Mouse (Mus musculus): ENCODE data around the gene Bnc2. TPM values are rescaled to one million over a fixed set of nuclear protein-coding genes. Genes with fewer than 3 reads are reported as not detected.

The Bnc2 gene
- total RNA-seq, 2 experiments from 2014 or later: 3.4 to 5.3 TPM

- intact Hi-C loops (cut with DNase I): no loop called here
- no peak for DNase-seq
Observed at GRCm38 (mm10) chr4:84634751-84635150, 40.3 kb downstream of the Bnc2 start.

- DNase-seq: no peak
- intact Hi-C loops (cut with DNase I): no loop called here
Observed at GRCm38 (mm10) chr4:84633991-84634390, 41.1 kb downstream of the Bnc2 start.

GRCm38 (mm10) chr4:84632832-84633789 lies 42.0 kb downstream of the Bnc2 start:
- DNase-seq: no peak
- intact Hi-C loops (cut with DNase I): no loop called here

GRCm38 (mm10) chr4:84627616-84628015 lies 47.5 kb downstream of the Bnc2 start:
- intact Hi-C loops (cut with DNase I): no loop called here

GRCm38 (mm10) chr4:84623312-84623711 lies 51.8 kb downstream of the Bnc2 start:
- intact Hi-C loops (cut with DNase I): no loop called here
- no peak for DNase-seq

More at GRCm38 (mm10) chr4:84627616-84628015, 47.5 kb downstream of the Bnc2 start:
- DNase-seq: no peak

- no peak for DNase-seq
- intact Hi-C loops (cut with DNase I): no loop called here
Observed at GRCm38 (mm10) chr4:84621785-84622184, 53.3 kb downstream of the Bnc2 start.

- intact Hi-C loops (cut with DNase I): no loop called here
- no peak for DNase-seq
Observed at GRCm38 (mm10) chr4:84609861-84610260, 65.2 kb downstream of the Bnc2 start.

GRCm38 (mm10) chr4:84604461-84604860 lies 70.6 kb downstream of the Bnc2 start:
- intact Hi-C loops (cut with DNase I): no loop called here

GRCm38 (mm10) chr4:84580260-84580952 lies 94.7 kb downstream of the Bnc2 start:
- intact Hi-C loops (cut with DNase I): no loop called here
- DNase-seq: no peak

More at GRCm38 (mm10) chr4:84604461-84604860, 70.6 kb downstream of the Bnc2 start:
- DNase-seq: no peak

- intact Hi-C loops (cut with DNase I): no loop called here
- DNase-seq: no peak
Observed at GRCm38 (mm10) chr4:84578296-84578695, 96.8 kb downstream of the Bnc2 start.

GRCm38 (mm10) chr4:84566123-84566522 lies 109.0 kb downstream of the Bnc2 start:
- intact Hi-C loops (cut with DNase I): no loop called here

GRCm38 (mm10) chr4:84545204-84545871 lies 129.7 kb downstream of the Bnc2 start:
- DNase-seq: peak; percentile 55
- intact Hi-C loops (cut with DNase I): no loop called here

More at GRCm38 (mm10) chr4:84566123-84566522, 109.0 kb downstream of the Bnc2 start:
- DNase-seq: no peak

- no peak for DNase-seq
- intact Hi-C loops (cut with DNase I): no loop called here
Observed at GRCm38 (mm10) chr4:84544646-84545045, 130.4 kb downstream of the Bnc2 start.

- no peak for DNase-seq
- intact Hi-C loops (cut with DNase I): no loop called here
Observed at GRCm38 (mm10) chr4:84540531-84540930, 134.5 kb downstream of the Bnc2 start.

GRCm38 (mm10) chr4:84539396-84539795 lies 135.7 kb downstream of the Bnc2 start:
- intact Hi-C loops (cut with DNase I): no loop called here
- no peak for DNase-seq

- DNase-seq: no peak
- intact Hi-C loops (cut with DNase I): no loop called here
Observed at GRCm38 (mm10) chr4:84528886-84529789, 145.9 kb downstream of the Bnc2 start.

- intact Hi-C loops (cut with DNase I): no loop called here
Observed at GRCm38 (mm10) chr4:84528358-84528757, 146.7 kb downstream of the Bnc2 start.

GRCm38 (mm10) chr4:84527066-84527933 lies 147.8 kb downstream of the Bnc2 start:
- intact Hi-C loops (cut with DNase I): no loop called here
- no peak for DNase-seq

More at GRCm38 (mm10) chr4:84528358-84528757, 146.7 kb downstream of the Bnc2 start:
- no peak for DNase-seq

- intact Hi-C loops (cut with DNase I): no loop called here
Observed at GRCm38 (mm10) chr4:84523651-84524221, 151.3 kb downstream of the Bnc2 start.

More at GRCm38 (mm10) chr4:84523651-84524221, 151.3 kb downstream of the Bnc2 start:
- peak; percentile 17 for DNase-seq
